Mouse (Mus musculus) kidney, postnatal 0 days (tissue): ENCODE measurements around the gene Naa38. TPM values are rescaled to one million over a fixed set of nuclear protein-coding genes. Genes with fewer than 3 reads are reported as not detected.

Source experiments
- ATAC-seq: fragments of 200-750 bp; cut with Nextera tagmentation; replicated peaks from 2 replicates; pipeline ENCODE4 v1.8.0; 2017; ENCODE audit warnings: low read depth, moderate number of reproducible peaks, moderate TSS enrichment, moderate library complexity; ENCODE audit not compliant: low FRiP score
- DNase-seq: peaks from one replicate; pipeline ENCODE4 v3.0.0-alpha.2; 2016; ENCODE audit warnings: low spot score
- H3K27ac ChIP-seq: fragments of 300-500 bp; sonication (generic); 2 replicates; pipeline ENCODE4 v1.5.1; 2014; ENCODE audit warnings: mild to moderate bottlenecking
- H3K27me3 ChIP-seq: fragments of 300-500 bp; sonication (generic); 2 replicates; pipeline ENCODE4 v1.6.1; 2014; ENCODE audit warnings: low read length, mixed read lengths; ENCODE audit not compliant: insufficient read depth
- H3K36me3 ChIP-seq: fragments of 300-500 bp; sonication (generic); 2 replicates; pipeline ENCODE4 v1.6.1; 2014; ENCODE audit warnings: low read length, mixed read lengths; ENCODE audit not compliant: insufficient read depth
- H3K4me1 ChIP-seq: fragments of 300-500 bp; sonication (generic); replicated peaks from 2 replicates; pipeline ENCODE4 v1.6.1; 2014; ENCODE audit warnings: antibody characterized with exemption, low read length, mixed read lengths; ENCODE audit not compliant: insufficient read depth
- H3K4me2 ChIP-seq: fragments of 300-500 bp; sonication (generic); 2 replicates; pipeline ENCODE4 v1.6.1; 2014; ENCODE audit warnings: mild to moderate bottlenecking, low read length, moderate library complexity, mixed read lengths
- H3K4me3 ChIP-seq: fragments of 300-500 bp; sonication (generic); replicated peaks from 2 replicates; pipeline ENCODE4 v1.5.1; 2014; ENCODE audit warnings: low read depth, low read length
- H3K9ac ChIP-seq: fragments of 300-500 bp; sonication (generic); 2 replicates; pipeline ENCODE4 v1.6.1; 2014; ENCODE audit warnings: low read depth, low read length
- H3K9me3 ChIP-seq: fragments of 300-500 bp; sonication (generic); replicated peaks from 2 replicates; pipeline ENCODE4 v1.6.1; 2016; ENCODE audit warnings: low read length, inconsistent platforms, mixed read lengths
- CTCF ChIP-seq: IDR thresholded peaks from 2 replicates; pipeline ENCODE4 v1.5.1; 2016; ENCODE audit warnings: antibody characterized with exemption, low read depth, mild to moderate bottlenecking, moderate library complexity
- WGBS: fragments of 180-500 bp; shearing (Covaris S2); extraction: QIAGEN DNeasy Blood & Tissue Kit; methylation state at CpG from one replicate; pipeline ENCODE4 v1.1.7; 2014; 5-methylcytosine and 5-hydroxymethylcytosine counted together
- polyA plus RNA-seq: library from polyadenylated mRNA; unstranded; fragments of >200 nt; fragmentation: Nextera tagmentation; extraction: Ambion mirVana; gene quantifications from 2 replicates; pipeline ENCODE4 v1.2.1, GENCODE M21; 2015

The Naa38 gene
- polyA plus RNA-seq, 1 experiment from 2014 or later, result 198 TPM

GRCm38 (mm10) chr11:69415668-69416451 is 20.6 kb downstream of the Naa38 start:
- Histone ChIP-seq H3K36me3 (no peaks in the 10 kb centered on the region), H3K9ac (peak overlapping the region; percentile 90), H3K4me1 (peaks cover 45% of the 10 kb centered on the region), H3K4me3 (peak overlapping the region; percentile 73), H3K4me2 (peak overlapping the region; percentile 95), H3K9me3 (no peaks in the 10 kb centered on the region), H3K27ac (peak overlapping the region; percentile 99), H3K27me3 (no peaks in the 10 kb centered on the region)
- DNase-seq (peak; percentile 86), ATAC-seq (no peak)
- under 1% methylated on average over 14 of the region's 25 CpGs for WGBS
- no peak for TF ChIP-seq CTCF

- Histone ChIP-seq H3K9me3 (no peaks in the 10 kb centered on the region), H3K4me2 (peak overlapping the region; percentile 95), H3K4me3 (peak overlapping the region; percentile 73), H3K9ac (peak overlapping the region; percentile 48), H3K36me3 (no peaks in the 10 kb centered on the region), H3K27me3 (no peaks in the 10 kb centered on the region), H3K27ac (peak overlapping the region; percentile 99), H3K4me1 (peaks cover 45% of the 10 kb centered on the region)
- WGBS, result under 1% methylated on average over 4 of the region's 4 CpGs
- no peak for TF ChIP-seq CTCF
- ATAC-seq, result no peak
- DNase-seq, result no peak
Measured at GRCm38 (mm10) chr11:69416509-69416908, 21.2 kb downstream of the Naa38 start.

GRCm38 (mm10) chr11:69416921-69417448 is 21.7 kb downstream of the Naa38 start:
- Histone ChIP-seq H3K36me3 (no peaks in the 10 kb centered on the region), H3K9me3 (no peaks in the 10 kb centered on the region), H3K4me1 (peaks cover 42% of the 10 kb centered on the region), H3K9ac (peak overlapping the region; percentile 64; the same call in 1 of the 2 replicates), H3K4me2 (peak overlapping the region; percentile 95), H3K4me3 (peak overlapping the region; percentile 73), H3K27me3 (no peaks in the 10 kb centered on the region), H3K27ac (peak overlapping the region; percentile 99)
- DNase-seq (no peak), ATAC-seq (no peak)
- no peak for TF ChIP-seq CTCF
- 7% methylated on average over 8 of the region's 8 CpGs for WGBS

- peak overlapping the region; percentile 73 for H3K4me3 ChIP-seq
- no peak for TF ChIP-seq CTCF
- ATAC-seq (peak; percentile 68), DNase-seq (peak; percentile 98)
- H3K9ac ChIP-seq, result peak overlapping the region; percentile 64
- peak overlapping the region; percentile 99 for H3K27ac ChIP-seq
- H3K27me3 ChIP-seq, result 0 out of 2 replicates have a peak, but pooled peaks cover under 1% of the 10 kb centered on the region
- peaks cover 35% of the 10 kb centered on the region for H3K4me1 ChIP-seq
- no peaks in the 10 kb centered on the region for H3K9me3 ChIP-seq
- WGBS, result under 1% methylated on average over 38 of the region's 39 CpGs
- H3K4me2 ChIP-seq, result peak overlapping the region; percentile 95
- no peaks in the 10 kb centered on the region for H3K36me3 ChIP-seq
Measured at GRCm38 (mm10) chr11:69417449-69418384, 22.4 kb downstream of the Naa38 start.

- H3K4me1 ChIP-seq, result peaks cover 25% of the 10 kb centered on the region
- WGBS, result under 1% methylated on average over 45 of the region's 45 CpGs
Measured at GRCm38 (mm10) chr11:69418481-69419442, 23.5 kb downstream of the Naa38 start.

More at GRCm38 (mm10) chr11:69418481-69419442, 23.5 kb downstream of the Naa38 start:
- peak overlapping the region; percentile 95 for H3K4me2 ChIP-seq
- 0 out of 2 replicates have a peak, but pooled peaks cover 2% of the 10 kb centered on the region for H3K27me3 ChIP-seq
- ATAC-seq (peak; percentile 85), DNase-seq (peak; percentile 99)
- H3K4me3 ChIP-seq, result peak overlapping the region; percentile 73
- peak; percentile 7; the same call in 1 of the 2 replicates for TF ChIP-seq CTCF
- peak overlapping the region; percentile 64 for H3K9ac ChIP-seq
- peak overlapping the region; percentile 99 for H3K27ac ChIP-seq
- no peaks in the 10 kb centered on the region for H3K9me3 ChIP-seq
- no peaks in the 10 kb centered on the region for H3K36me3 ChIP-seq
